Mouse (Mus musculus): Measurements from ENCODE around the gene Bmp7.

GRCm38 (mm10) chr2:172828229-172828628 lies 111.9 kb downstream of the Bmp7 start:
- no peak for TF ChIP-seq POLR2A (IDR thresholded peaks at IDR 0.05; ENCODE audit: control insufficient read depth, extremely low read depth, insufficient read depth, low read length, poor library complexity)
- TF ChIP-seq CTCF (IDR thresholded peaks at IDR 0.05; ENCODE audit: borderline replicate concordance, control insufficient read depth, extremely low read depth, insufficient read depth, low read length, poor library complexity): no peak
